Mouse (Mus musculus): ENCODE measurements at regions not wholly inside any gene's neighbourhood (a gene's known extent, or its start where the extent isn't known, plus 50 kb on each side); places are given as distances from the start of the nearest gene placed in this dataset.

GRCm38 (mm10) chr17:75876895-75877294 is 325.1 kb upstream of the Fam98a start:
- no peak overlapping the region for H3K27ac ChIP-seq
- H3K4me2 ChIP-seq (ENCODE audit: low read depth, low read length), result no peak overlapping the region
- no peaks in the 10 kb centered on the region for H3K36me3 ChIP-seq (ENCODE audit: insufficient read depth, low read length)
- DNase-seq (ENCODE audit: low spot score) (no peak), ATAC-seq (no peak)
- H3K4me1 ChIP-seq (ENCODE audit: insufficient read depth, low read length), result no peaks in the 10 kb centered on the region
- H3K9me3 ChIP-seq (ENCODE audit: low read length), result no peaks in the 10 kb centered on the region
- WGBS, result 73% methylated on average over 7 of the region's 7 CpGs
- no peak overlapping the region for H3K9ac ChIP-seq (replicated peaks; ENCODE audit: low read length)
- no peak overlapping the region for H3K4me3 ChIP-seq (ENCODE audit: low read length)
- no peaks in the 10 kb centered on the region for H3K27me3 ChIP-seq (ENCODE audit: insufficient read depth, low read length)
- TF ChIP-seq CTCF (IDR thresholded peaks at IDR 0.05; ENCODE audit: low read depth), result no peak

- 83% methylated on average over 6 of the region's 6 CpGs for WGBS
- ATAC-seq (no peak), DNase-seq (ENCODE audit: low spot score) (no peak)
- Histone ChIP-seq H3K4me3 (ENCODE audit: low read length) (no peak overlapping the region), H3K27me3 (ENCODE audit: insufficient read depth, low read length) (no peaks in the 10 kb centered on the region), H3K4me1 (ENCODE audit: insufficient read depth, low read length) (no peaks in the 10 kb centered on the region), H3K4me2 (ENCODE audit: low read depth, low read length) (no peak overlapping the region), H3K36me3 (ENCODE audit: insufficient read depth, low read length) (no peaks in the 10 kb centered on the region), H3K9ac (replicated peaks; ENCODE audit: low read length) (no peak overlapping the region), H3K9me3 (ENCODE audit: low read length) (no peaks in the 10 kb centered on the region), H3K27ac (no peak overlapping the region)
- no peak for TF ChIP-seq CTCF (IDR thresholded peaks at IDR 0.05; ENCODE audit: low read depth)
These were observed 322.8 kb upstream of the Fam98a start for GRCm38 (mm10) chr17:75874535-75874934.

DNA sequence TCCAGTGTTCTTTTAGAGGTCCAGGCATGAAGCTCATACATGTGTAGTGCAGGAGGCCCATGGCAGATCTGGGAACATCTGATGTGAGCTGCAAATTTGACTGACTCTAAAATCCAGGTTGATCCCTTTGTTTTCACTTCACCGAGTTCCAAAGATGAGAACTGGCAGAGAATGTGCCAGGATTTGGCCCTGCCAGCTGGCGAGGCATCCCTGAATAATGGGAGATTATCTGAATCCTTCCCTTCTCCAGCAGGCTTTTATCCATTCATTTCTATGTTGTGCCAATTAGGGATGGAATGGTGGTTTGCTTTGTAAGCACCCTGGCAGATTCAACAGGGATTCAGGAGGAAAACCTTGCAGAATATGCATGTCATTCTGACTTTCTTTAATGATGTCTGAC is 318.7 kb upstream of the Fam98a start:
- no peak for TF ChIP-seq CTCF (IDR thresholded peaks at IDR 0.05; ENCODE audit: low read depth)
- Histone ChIP-seq H3K27ac (no peak overlapping the region), H3K9me3 (ENCODE audit: low read length) (no peaks in the 10 kb centered on the region), H3K9ac (replicated peaks; ENCODE audit: low read length) (no peak overlapping the region), H3K36me3 (ENCODE audit: insufficient read depth, low read length) (no peaks in the 10 kb centered on the region), H3K27me3 (ENCODE audit: insufficient read depth, low read length) (no peaks in the 10 kb centered on the region), H3K4me2 (ENCODE audit: low read depth, low read length) (no peak overlapping the region), H3K4me1 (ENCODE audit: insufficient read depth, low read length) (no peaks in the 10 kb centered on the region), H3K4me3 (ENCODE audit: low read length) (no peak overlapping the region)
- WGBS, result 17% methylated on average over 2 of the region's 2 CpGs
- peak; percentile 81 for ATAC-seq
- peak; percentile 83 for DNase-seq (ENCODE audit: low spot score)

DNA sequence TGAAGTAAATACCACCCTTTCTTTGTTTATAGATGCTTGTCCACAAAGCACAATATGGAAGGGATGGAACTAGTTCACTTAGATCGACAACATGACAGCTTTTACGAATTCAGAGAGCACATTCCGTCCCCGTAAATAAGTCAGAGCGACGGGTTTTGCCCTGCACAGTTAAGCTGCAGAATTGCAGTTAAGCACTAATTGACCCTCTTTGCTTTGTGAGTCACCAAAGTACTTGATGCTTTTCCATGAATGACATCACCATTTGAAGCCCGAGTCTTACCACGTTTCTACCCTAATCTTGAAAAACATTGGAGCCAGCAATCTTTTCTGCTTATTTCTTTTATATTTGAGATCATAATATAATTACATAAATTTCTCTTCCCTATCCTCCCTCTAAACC is 305.3 kb upstream of the Fam98a start:
- Histone ChIP-seq H3K9ac (replicated peaks; ENCODE audit: low read length) (no peak overlapping the region), H3K36me3 (ENCODE audit: insufficient read depth, low read length) (no peaks in the 10 kb centered on the region), H3K27ac (no peak overlapping the region), H3K4me1 (ENCODE audit: insufficient read depth, low read length) (no peaks in the 10 kb centered on the region), H3K27me3 (ENCODE audit: insufficient read depth, low read length) (no peaks in the 10 kb centered on the region), H3K4me3 (ENCODE audit: low read length) (no peak overlapping the region), H3K9me3 (ENCODE audit: low read length) (no peaks in the 10 kb centered on the region), H3K4me2 (ENCODE audit: low read depth, low read length) (no peak overlapping the region)
- ATAC-seq (no peak), DNase-seq (ENCODE audit: low spot score) (no peak)
- 85% methylated on average over 8 of the region's 8 CpGs for WGBS
- no peak for TF ChIP-seq CTCF (IDR thresholded peaks at IDR 0.05; ENCODE audit: low read depth)

DNA sequence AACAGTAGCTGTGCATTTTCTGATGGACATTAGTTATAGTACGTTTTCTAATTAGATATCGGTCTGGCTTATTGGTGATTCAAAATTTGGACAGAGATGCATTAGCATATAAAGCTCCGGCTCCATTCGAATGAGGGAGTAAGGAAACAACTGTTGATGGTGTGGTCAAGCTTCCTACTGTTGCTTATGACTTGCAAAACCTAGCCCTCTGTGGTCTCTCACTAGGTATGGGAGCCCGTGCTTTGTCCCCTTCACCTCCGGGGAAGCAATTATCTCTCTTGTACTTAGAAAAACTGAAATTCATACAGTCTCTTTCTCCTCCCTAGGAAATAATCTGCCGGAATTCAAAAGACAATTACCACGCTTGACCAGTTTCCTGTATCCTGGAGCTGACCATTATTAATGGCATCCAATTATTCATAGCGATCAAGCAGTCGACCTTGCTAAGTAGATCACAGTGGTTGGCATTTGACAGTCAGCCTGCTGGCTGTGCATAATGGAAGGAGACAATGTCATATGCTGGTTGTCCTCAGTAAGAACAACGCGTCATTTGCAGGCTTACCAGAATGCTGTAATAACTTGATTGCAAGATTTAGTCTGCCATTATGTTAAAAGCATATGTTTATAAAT is 264.4 kb upstream of the Fam98a start:
- Histone ChIP-seq H3K4me2 (ENCODE audit: low read depth, low read length) (no peak overlapping the region), H3K27ac (no peak overlapping the region)
- peak; percentile 81 for ATAC-seq

DNA sequence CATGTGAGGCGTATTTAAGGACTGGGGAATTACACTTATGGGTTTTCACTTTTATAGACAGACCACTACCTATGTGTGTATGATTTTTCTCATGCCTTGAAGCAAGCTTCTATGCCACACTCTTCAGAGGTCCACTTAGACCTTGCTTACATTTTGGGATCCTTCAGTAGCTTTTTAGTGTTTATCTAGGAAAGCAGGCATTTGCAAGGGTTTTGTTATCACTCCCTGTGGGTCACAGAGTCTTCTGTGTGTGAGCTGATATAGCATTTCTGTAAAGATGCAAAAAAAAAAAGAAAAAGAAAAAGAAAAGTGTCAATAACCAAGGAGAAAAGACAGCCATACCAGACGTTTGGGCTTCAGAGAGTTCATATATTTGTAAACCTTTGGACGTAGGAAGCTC is 260.4 kb upstream of the Fam98a start:
- no peaks in the 10 kb centered on the region for H3K9me3 ChIP-seq (ENCODE audit: low read length)
- no peaks in the 10 kb centered on the region for H3K36me3 ChIP-seq (ENCODE audit: insufficient read depth, low read length)
- ATAC-seq (no peak), DNase-seq (ENCODE audit: low spot score) (no peak)
- H3K4me2 ChIP-seq (ENCODE audit: low read depth, low read length), result no peak overlapping the region
- H3K4me1 ChIP-seq (ENCODE audit: insufficient read depth, low read length), result no peaks in the 10 kb centered on the region
- WGBS, result 79% methylated on average over 3 of the region's 3 CpGs
- no peaks in the 10 kb centered on the region for H3K27me3 ChIP-seq (ENCODE audit: insufficient read depth, low read length)
- no peak overlapping the region for H3K27ac ChIP-seq
- no peak overlapping the region for H3K4me3 ChIP-seq (ENCODE audit: low read length)
- TF ChIP-seq CTCF (IDR thresholded peaks at IDR 0.05; ENCODE audit: low read depth), result no peak
- H3K9ac ChIP-seq (replicated peaks; ENCODE audit: low read length), result no peak overlapping the region

More for the DNA sequence above, 264.4 kb upstream of the Fam98a start:
- Histone ChIP-seq H3K9me3 (ENCODE audit: low read length) (no peaks in the 10 kb centered on the region), H3K4me1 (ENCODE audit: insufficient read depth, low read length) (no peaks in the 10 kb centered on the region), H3K4me3 (ENCODE audit: low read length) (no peak overlapping the region), H3K27me3 (ENCODE audit: insufficient read depth, low read length) (no peaks in the 10 kb centered on the region), H3K36me3 (ENCODE audit: insufficient read depth, low read length) (no peaks in the 10 kb centered on the region), H3K9ac (replicated peaks; ENCODE audit: low read length) (no peak overlapping the region)
- DNase-seq (ENCODE audit: low spot score), result peak; percentile 60
- WGBS, result 24% methylated on average over 12 of the region's 12 CpGs
- no peak for TF ChIP-seq CTCF (IDR thresholded peaks at IDR 0.05; ENCODE audit: low read depth)

GRCm38 (mm10) chr17:75808524-75809326 is 257.0 kb upstream of the Fam98a start:
- no peaks in the 10 kb centered on the region for H3K9me3 ChIP-seq (ENCODE audit: low read length)
- DNase-seq (ENCODE audit: low spot score) (peak; percentile 9), ATAC-seq (no peak)
- no peak overlapping the region for H3K27ac ChIP-seq
- WGBS, result 29% methylated on average over 6 of the region's 6 CpGs
- H3K4me1 ChIP-seq (ENCODE audit: insufficient read depth, low read length), result no peaks in the 10 kb centered on the region
- H3K9ac ChIP-seq (replicated peaks; ENCODE audit: low read length), result no peak overlapping the region
- no peaks in the 10 kb centered on the region for H3K27me3 ChIP-seq (ENCODE audit: insufficient read depth, low read length)
- H3K4me2 ChIP-seq (ENCODE audit: low read depth, low read length), result no peak overlapping the region
- no peak for TF ChIP-seq CTCF (IDR thresholded peaks at IDR 0.05; ENCODE audit: low read depth)
- H3K36me3 ChIP-seq (ENCODE audit: insufficient read depth, low read length), result no peaks in the 10 kb centered on the region
- H3K4me3 ChIP-seq (ENCODE audit: low read length), result no peak overlapping the region

All from hindbrain, postnatal 0 days (tissue).